Mouse (Mus musculus): Measurements from ENCODE around the gene Zc3h13.

The Zc3h13 gene

DNA sequence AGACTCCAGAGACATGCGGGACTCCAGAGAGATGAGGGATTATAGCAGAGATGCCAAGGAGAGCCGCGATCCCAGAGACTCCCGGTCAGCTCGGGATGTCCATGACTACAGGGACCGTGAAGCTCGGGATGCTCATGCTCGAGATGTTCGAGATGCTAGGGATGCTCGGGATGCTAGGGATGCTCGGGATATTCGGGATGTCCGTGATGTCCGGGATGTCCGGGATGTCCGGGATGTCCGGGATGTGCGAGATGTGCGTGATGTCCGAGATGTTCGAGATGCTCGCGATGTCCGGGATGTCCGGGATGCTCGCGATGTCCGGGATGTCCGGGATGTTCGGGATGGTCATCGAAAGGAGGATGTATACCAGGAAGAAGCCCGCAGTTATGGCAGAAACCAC, 39.2 kb downstream of the Zc3h13 start:
- no peak for DNase-seq (ENCODE audit: low spot score in 2 of 2)

DNA sequence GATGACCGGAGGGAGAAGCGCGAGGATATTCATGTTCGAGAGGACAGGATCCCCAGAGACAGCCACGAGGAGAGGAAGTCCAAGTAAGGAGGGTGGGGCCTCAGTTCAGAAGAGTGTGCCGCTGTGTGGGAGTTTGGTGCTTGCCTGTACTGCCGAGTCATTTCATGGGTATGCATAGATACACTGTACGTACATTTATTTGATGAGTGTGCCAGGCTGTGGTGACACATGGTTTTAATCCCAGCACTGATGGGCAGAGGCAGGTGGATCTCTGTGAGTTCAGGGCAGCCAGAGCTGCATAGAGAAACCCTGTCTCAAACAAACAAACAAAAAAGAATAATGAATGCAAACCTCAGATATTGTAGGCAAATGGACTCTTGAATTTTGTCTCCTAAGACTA, 43.9 kb downstream of the Zc3h13 start:
- no peak for DNase-seq (ENCODE audit: low spot score in 2 of 2)

DNA sequence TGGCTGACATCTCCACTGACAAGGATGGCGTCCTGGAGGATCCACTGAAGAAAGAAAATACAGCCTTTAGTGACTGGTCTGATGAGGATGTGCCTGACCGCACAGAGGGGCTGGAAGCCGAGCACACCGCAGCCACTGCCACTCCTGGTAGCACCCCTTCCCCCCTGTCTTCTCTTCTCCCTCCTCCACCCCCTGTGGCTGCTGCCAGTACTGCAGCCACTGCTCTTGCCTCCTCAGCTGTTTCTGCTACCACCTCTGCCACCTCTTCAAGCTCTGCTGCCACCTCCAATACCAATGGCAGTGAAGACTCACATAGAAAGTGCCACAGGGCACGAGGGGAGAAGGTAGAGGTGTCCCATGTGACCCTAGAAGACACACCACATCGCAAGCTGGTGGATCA, 46.4 kb downstream of the Zc3h13 start:
- peak in 1 of 2 experiments; percentile 40 for DNase-seq (ENCODE audit: low spot score in 2 of 2)

DNA sequence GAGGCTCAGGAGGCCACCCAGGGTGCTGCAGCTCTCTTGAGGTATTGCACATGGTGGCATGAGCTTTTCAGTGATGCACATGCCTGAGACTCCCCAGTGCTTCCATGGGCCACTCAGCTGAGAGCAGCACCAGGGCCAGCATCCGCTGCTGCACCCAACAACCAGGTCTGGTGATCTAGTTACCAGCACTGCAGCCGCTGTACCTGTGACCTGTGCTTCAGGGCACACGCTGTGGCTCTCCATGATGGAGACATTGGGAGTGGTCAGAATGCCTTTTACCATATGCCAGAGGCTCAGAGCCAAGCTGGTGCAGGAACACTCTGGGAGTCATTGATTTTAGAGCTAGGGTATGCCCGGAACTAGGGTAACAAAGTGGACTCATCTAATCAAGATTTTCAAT, 50.1 kb downstream of the Zc3h13 start:
- DNase-seq (ENCODE audit: low spot score in 2 of 2), result no peak

DNA sequence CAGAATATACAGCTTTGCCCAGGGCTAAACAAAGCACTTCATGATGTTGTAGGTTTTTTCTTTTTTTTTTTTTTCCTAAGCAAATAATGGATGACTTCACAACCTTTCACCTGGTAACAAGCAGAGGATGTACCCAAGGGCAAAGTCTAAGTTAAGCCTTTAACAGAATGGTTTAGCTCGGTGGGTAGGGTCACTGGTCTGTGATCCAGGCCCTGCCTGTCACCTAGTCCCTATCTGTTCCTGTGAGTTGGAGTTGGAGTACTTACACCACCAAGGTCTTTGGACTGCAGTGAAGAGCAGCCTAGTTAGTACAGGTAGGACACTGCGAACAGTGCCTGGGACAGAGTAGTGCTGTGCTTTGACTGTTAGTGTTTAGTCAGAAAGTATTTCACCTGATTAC, 53.7 kb downstream of the Zc3h13 start:
- DNase-seq (ENCODE audit: low spot score in 2 of 2), result no peak

DNA sequence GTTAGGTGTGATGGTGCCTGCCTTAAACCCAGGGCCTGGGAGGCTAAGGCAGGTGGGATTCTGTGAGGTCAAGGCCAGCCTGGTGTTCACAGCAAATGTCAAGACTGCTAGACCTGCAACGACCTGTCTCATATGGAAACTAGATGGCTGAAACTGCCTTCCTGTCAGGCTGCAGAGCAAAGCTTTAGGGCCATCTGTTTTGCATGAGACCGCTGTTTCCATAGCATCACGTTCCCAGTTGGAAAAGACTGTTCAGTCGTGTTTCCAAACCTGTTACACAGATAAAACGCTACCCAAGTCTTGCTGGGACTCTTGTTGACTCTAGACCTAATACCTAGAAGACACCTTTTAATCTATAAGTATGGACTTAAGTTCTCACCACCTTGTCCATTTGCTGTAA, 61.9 kb downstream of the Zc3h13 start:
- DNase-seq (ENCODE audit: low spot score in 2 of 2), result no peak

DNA sequence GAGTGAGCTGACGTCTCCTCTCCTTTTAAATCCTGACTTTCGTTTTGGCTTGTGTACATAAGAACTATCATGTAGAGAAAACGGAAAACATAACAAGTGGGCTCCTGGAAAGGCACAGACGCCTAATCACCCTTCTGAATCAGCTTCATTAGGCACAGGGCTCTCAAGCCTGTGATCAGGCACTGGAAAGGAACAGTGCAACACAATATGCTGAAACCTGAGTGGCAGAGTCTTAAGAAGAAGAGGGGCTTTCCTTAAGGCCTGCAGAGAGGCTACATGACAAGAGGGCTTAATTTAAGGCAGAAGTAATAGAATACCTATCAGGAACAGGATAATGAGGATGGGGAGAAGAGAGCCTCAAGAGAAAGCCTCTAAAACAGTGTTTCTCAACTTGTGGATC, 67.5 kb downstream of the Zc3h13 start:
- DNase-seq (ENCODE audit: low spot score in 2 of 2), result no peak

DNA sequence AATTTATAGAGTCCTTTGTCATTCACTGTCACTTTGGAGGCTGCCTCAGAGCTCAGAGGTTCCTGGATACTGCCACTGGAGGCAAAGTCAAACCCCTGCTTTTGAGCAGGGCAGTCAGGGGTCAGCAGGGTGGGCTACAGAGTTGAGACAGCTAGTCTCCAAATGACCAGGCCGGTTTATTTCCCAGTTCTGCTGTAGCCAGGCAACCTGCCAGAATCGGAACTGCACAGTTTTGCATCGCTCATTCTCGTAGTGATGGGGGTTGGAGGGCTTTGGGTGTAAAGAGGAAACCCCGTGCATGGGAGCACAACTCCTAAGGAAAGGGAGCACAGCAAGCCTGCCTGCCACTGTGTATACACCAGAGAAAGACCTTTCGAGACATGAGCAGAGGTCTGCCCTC, 79.1 kb downstream of the Zc3h13 start:
- no peak for DNase-seq (ENCODE audit: low spot score in 2 of 2)

DNA sequence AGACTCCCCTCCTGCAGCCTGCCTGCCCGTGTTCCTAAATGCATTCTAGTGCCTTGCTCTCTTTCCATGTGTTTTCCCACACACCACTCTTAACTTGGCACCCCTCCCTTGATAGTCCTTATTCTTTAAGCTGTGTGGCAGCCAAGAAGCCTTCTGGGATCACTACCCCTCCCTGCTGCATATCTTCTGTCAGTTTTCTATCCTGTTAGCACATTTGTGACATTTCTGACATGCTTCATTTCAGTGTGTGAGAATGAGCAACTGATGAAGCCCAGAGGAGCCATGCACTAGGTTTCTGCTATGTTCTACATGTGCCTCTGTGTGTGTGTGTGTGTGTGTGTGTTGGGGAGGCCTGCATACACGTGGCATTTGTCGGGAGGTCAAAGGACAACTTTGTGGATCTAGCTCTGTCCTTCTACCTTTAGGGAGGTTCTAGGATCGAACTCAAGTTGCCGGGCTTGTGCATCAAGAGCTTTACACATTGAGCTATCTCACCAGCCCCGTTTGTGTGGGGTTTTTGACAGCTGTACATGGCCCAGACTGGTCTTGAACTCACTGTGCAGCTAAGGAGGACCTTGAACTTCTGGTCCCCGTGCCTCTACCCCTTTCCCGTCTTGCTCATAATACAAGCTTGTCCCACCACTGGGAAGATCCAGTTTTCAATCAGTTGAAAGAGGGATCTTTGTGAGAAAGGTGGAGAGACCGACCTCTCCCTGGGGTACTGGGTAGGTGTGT, 81.3 kb downstream of the Zc3h13 start:
- DNase-seq (ENCODE audit: low spot score in 2 of 2), result no peak

DNA sequence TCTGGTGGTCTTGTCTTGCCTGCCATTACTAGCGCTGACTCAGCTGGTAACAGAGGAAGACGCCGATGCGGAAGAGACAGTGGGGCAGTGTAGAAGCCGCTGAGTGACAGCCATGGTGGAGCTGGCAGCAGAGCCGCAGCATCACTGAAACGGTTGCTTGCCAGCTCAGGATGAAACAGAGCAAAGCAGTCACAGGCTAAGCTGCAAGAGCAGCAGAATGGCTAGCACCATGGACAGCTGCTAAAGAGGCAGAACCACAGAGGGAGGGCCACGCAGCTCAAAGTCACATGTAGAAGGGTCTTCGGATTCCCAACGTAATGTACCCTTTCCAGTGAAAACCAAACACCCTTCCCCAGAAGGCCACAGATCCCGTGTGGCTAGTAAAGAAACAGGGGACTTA, 82.6 kb downstream of the Zc3h13 start:
- peak in 1 of 2 experiments; percentile 6 for DNase-seq (ENCODE audit: low spot score in 2 of 2)

DNA sequence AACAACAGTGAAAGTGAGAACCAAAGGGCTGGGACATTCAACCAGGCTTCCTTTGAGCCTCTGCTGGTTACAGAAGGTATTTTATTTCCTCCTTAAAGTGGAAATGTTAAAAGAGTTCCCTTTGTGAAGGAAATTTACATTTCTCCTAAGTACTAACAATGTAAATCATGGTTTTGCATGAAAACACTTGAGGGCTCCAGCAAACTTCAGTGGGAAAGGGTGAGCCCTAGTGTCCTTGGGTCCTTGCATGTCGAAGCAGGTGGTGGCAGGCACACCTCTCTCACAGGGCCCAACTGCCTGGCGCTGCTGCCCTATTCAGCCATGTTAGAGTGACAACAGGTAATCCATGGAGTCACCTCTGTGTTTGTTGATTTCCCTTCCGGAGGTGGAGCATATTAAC, 83.3 kb downstream of the Zc3h13 start:
- DNase-seq (ENCODE audit: low spot score in 2 of 2), result no peak

DNA sequence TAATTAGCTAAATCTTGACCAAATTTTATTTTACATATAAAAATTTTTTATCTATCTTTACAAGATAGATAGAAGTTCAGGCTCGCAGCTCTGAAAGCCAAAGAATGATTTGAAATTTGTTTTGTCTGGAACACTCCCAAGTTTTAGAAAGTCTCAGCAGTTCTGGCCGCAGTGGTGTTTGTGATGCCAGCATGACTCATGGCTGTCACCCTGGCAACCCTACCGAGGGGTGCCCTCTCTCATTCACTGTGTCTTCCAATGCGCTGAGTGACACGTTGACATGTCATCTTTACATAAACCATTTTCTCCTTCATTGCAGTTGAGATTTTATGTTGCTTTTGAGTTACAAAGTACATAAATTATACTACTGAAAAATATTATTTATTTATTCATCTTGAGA, 85.7 kb downstream of the Zc3h13 start:
- DNase-seq (ENCODE audit: low spot score in 2 of 2), result no peak

DNA sequence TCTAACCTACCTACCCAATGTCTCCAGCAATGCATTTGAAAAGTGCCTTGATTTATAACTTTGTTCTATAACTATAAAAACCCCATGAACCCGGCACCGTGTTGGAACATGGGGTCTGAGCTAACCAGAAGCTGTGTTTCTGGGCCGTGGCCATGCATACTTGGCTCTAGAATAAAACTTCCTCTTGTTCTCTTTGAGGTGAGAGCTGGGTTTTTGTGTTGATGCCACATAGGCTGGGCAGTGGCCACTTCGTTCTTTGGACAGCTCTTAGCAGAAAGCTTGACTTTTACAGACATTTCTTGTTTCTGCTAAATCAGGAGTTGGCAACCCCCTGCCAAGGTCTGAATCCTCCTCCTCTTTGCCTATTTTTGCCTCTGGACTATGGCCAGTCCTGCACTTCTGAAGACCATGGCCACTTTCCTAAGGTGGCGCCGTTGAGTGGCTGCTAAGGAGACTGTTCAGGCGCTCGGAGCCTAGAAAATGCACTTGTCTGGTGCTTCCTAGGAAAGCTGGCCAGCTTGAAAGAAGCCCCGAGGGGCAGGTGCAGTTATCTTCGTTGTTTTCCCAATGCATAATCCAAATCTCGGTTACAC, 90.9 kb downstream of the Zc3h13 start:
- no peak for DNase-seq (ENCODE audit: low spot score in 2 of 2)

DNA sequence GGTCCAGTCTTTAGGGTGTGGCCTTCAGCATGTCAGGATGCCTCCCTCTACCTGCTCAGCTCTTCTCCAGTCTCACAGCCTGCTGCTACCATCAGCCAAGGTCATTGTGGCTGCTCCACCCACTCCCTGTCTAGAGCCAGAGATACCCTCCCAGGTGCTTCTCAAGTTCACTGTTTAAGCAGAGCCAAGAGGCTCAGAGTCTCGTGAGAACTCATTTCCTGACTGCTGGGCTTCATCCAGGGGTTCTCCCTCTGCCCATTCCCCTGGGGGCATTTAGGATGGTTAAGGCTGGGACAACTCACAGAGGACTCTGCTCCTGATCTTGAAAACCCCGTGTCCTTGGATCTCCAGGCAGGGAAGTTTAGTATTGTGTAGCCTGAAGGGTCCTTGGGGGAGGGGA, 92.1 kb downstream of the Zc3h13 start:
- DNase-seq (ENCODE audit: low spot score in 2 of 2), result no peak

DNA sequence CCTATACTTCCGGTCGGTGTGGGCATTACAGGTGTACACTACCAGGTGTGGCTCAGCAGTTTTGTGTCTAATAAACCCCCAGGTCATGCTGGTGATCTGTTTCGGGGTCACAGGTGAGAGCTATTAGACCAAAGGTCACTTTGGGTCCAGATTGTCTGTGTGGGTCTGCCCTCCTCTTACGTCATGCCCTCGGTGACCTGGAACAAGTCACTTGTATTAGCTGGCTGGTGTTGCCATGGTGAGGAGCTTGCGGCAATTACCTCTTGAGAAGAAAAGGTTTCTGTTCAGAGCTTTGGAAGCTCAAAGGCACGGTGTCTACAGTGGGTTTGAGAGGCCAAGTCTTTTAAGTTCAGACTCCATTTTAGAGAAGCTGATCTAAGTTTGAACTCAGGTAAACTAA, 93.4 kb downstream of the Zc3h13 start:
- DNase-seq (ENCODE audit: low spot score in 2 of 2), result no peak
